ENCODE assay signal across 9 mouse cellular contexts in the genomic region with DNA sequence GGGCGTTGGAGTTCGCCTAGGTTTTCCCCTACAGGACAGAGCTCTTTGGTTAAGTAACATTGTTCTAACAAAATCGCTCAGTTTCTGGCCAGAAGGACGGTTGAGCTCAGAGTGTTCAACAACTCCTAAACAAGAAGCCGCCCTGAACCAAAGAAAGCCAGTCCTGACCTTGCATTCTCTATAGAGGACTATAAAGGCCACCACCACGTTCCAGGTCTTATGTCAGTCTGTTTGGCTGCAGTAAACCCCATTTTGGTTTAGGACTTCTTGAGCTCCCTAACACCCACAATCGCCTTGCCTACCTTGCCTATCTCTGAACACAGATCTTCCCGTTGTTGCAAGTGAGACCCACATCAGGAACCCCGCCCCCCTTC. TPM values are rescaled to one million over a fixed set of nuclear protein-coding genes. Genes with fewer than 3 reads are reported as not detected.
DNase-seq lines count a peak whose midpoint lies in the region; ATAC-seq lines count a peak whose summit lies in the region.
"Had no signal": no experiment of that assay in that cellular context is flagged by ENCODE, and none has a peak within 500 bp of the region (broad histone marks: within the 10 kb centered on the region; RNA-seq: fewer than 3 reads in every experiment).

No protein-coding gene starts in this region.

- no peaks in the 10 kb centered on the region for H3K9me3 ChIP-seq in kidney, embryonic 14.5 days (ENCODE audit: control insufficient read depth, low read length)
- no peaks in the 10 kb centered on the region for H3K9me3 ChIP-seq in embryonic facial prominence, embryonic 11.5 days (replicated peaks; ENCODE audit: control insufficient read depth, low read length)
- no peaks in the 10 kb centered on the region for H3K9me3 ChIP-seq in hindbrain, embryonic 15.5 days
- H3K9me3 ChIP-seq in midbrain, embryonic 14.5 days (ENCODE audit: control insufficient read depth, low read length) = 0 out of 2 replicates have a peak, but pooled peaks cover 3% of the 10 kb centered on the region

- peaks cover 13% of the 10 kb centered on the region; the same call in 1 of the 2 replicates for H3K27me3 ChIP-seq in kidney, embryonic 14.5 days (ENCODE audit: control insufficient read depth, insufficient read depth, low read length)
- no peaks in the 10 kb centered on the region; the same call in 1 of the 2 replicates for H3K27me3 ChIP-seq in embryonic facial prominence, embryonic 11.5 days (ENCODE audit: control insufficient read depth, insufficient read depth, low read length)
- 0 out of 2 replicates have a peak, but pooled peaks cover 2% of the 10 kb centered on the region for H3K27me3 ChIP-seq in hindbrain, embryonic 15.5 days
- H3K27me3 ChIP-seq in midbrain, embryonic 14.5 days (ENCODE audit: control insufficient read depth, insufficient read depth, low read length) = peaks cover 6% of the 10 kb centered on the region; the same call in 1 of the 2 replicates

- DNase-seq in kidney, postnatal 36 days = no peak
- no peak for DNase-seq in embryonic facial prominence, embryonic 11.5 days (ENCODE audit: low spot score)
- DNase-seq in midbrain, embryonic 14.5 days = no peak
- DNase-seq in layer of hippocampus, adult 9-10 months (ENCODE audit: low spot score) = no peak
- no peak for DNase-seq in left cerebral cortex, adult 9 months (ENCODE audit: low spot score in 2 of 2)

- no peaks in the 10 kb centered on the region for H3K36me3 ChIP-seq in kidney, embryonic 14.5 days (ENCODE audit: control insufficient read depth, insufficient read depth, low read length)
- H3K36me3 ChIP-seq in embryonic facial prominence, embryonic 11.5 days (replicated peaks; ENCODE audit: control insufficient read depth, insufficient read depth, low read depth, low read length) = no peaks in the 10 kb centered on the region
- H3K36me3 ChIP-seq in hindbrain, embryonic 15.5 days = no peaks in the 10 kb centered on the region
- H3K36me3 ChIP-seq in midbrain, embryonic 14.5 days (ENCODE audit: control insufficient read depth, insufficient read depth, low read length) = no peaks in the 10 kb centered on the region

- peak overlapping the region; percentile 45 for H3K4me3 ChIP-seq in kidney, embryonic 14.5 days (ENCODE audit: low read length)
- H3K4me3 ChIP-seq in embryonic facial prominence, embryonic 11.5 days (ENCODE audit: low read depth, low read length) = peak overlapping the region; percentile 39
- H3K4me3 ChIP-seq in hindbrain, embryonic 15.5 days = peak overlapping the region; percentile 51
- H3K4me3 ChIP-seq in midbrain, embryonic 14.5 days (replicated peaks; ENCODE audit: low read depth, low read length) = peak overlapping the region; percentile 50

- no peak overlapping the region for H3K27ac ChIP-seq in kidney, embryonic 14.5 days (ENCODE audit: low read depth, low read length)
- H3K27ac ChIP-seq in embryonic facial prominence, embryonic 11.5 days (replicated peaks; ENCODE audit: low read depth, low read length) = no peak overlapping the region
- no peak overlapping the region for H3K27ac ChIP-seq in hindbrain, embryonic 15.5 days (replicated peaks)
- H3K27ac ChIP-seq in midbrain, embryonic 14.5 days (replicated peaks; ENCODE audit: low read depth, low read length) = no peak overlapping the region

- 12% methylated on average over 9 of the region's 9 CpGs for WGBS in kidney, embryonic 14.5 days
- WGBS in embryonic facial prominence, embryonic 11.5 days = 15% methylated on average over 9 of the region's 9 CpGs
- WGBS in hindbrain, embryonic 15.5 days = 11% methylated on average over 9 of the region's 9 CpGs
- WGBS in midbrain, embryonic 14.5 days = 16% methylated on average over 9 of the region's 9 CpGs

- H3K9ac ChIP-seq in kidney, embryonic 14.5 days (ENCODE audit: low read depth, low read length) = no peak overlapping the region
- no peak overlapping the region; the same call in 1 of the 2 replicates for H3K9ac ChIP-seq in embryonic facial prominence, embryonic 11.5 days (replicated peaks; ENCODE audit: low read length)
- no peak overlapping the region for H3K9ac ChIP-seq in hindbrain, embryonic 15.5 days
- no peak overlapping the region; the same call in 1 of the 2 replicates for H3K9ac ChIP-seq in midbrain, embryonic 14.5 days (replicated peaks; ENCODE audit: low read length)

- no peaks in the 10 kb centered on the region for H3K4me1 ChIP-seq in kidney, embryonic 14.5 days (ENCODE audit: control insufficient read depth, insufficient read depth, low read length)
- H3K4me1 ChIP-seq in embryonic facial prominence, embryonic 11.5 days (ENCODE audit: control insufficient read depth, insufficient read depth, low read length) = no peaks in the 10 kb centered on the region
- H3K4me1 ChIP-seq in hindbrain, embryonic 15.5 days (replicated peaks) = peaks cover 7% of the 10 kb centered on the region
- H3K4me1 ChIP-seq in midbrain, embryonic 14.5 days (ENCODE audit: control insufficient read depth, insufficient read depth, low read length) = no peaks in the 10 kb centered on the region

- peak overlapping the region; percentile 91 for H3K4me2 ChIP-seq in kidney, embryonic 14.5 days (replicated peaks; ENCODE audit: low read depth, low read length)
- H3K4me2 ChIP-seq in embryonic facial prominence, embryonic 11.5 days (ENCODE audit: low read depth, low read length) = peak overlapping the region; percentile 91
- H3K4me2 ChIP-seq in hindbrain, embryonic 15.5 days = peak overlapping the region; percentile 94
- peak overlapping the region; percentile 94 for H3K4me2 ChIP-seq in midbrain, embryonic 14.5 days (ENCODE audit: low read length)

- no peak for ATAC-seq in kidney, embryonic 14.5 days (ENCODE audit: low FRiP score, low TSS enrichment)
- ATAC-seq in embryonic facial prominence, embryonic 11.5 days (replicated peaks; ENCODE audit: insufficient number of reproducible peaks, low FRiP score, low TSS enrichment, low read depth) = peak; percentile 20; the same call in 1 of the 2 replicates
- no peak; the same call in 1 of the 2 replicates for ATAC-seq in hindbrain, embryonic 15.5 days (ENCODE audit: low FRiP score, low read depth)
- no peak; the same call in 1 of the 2 replicates for ATAC-seq in midbrain, embryonic 14.5 days (ENCODE audit: low FRiP score, low TSS enrichment)
- no peak for ATAC-seq in monocyte, adult 5-6 weeks (replicated peaks; ENCODE audit: insufficient number of reproducible peaks, low FRiP score, low TSS enrichment, poor library complexity, severe bottlenecking)

RNA-seq across cellular contexts. Expression of a gene that starts 0.3 kb away (rescaled TPM):
- not detected in 2 replicates for polyA plus RNA-seq in kidney, embryonic 14.5 days (2014; fragmentation: Nextera tagmentation; extraction: Ambion mirVana)
- polyA plus RNA-seq in embryonic facial prominence, embryonic 11.5 days (2014; fragmentation: Nextera tagmentation; extraction: Ambion mirVana) = 0.17 TPM in 2 replicates
- 0.34 and 0.39 TPM in 2 replicates for polyA plus RNA-seq in hindbrain, embryonic 15.5 days (2015; fragmentation: Nextera tagmentation; extraction: Ambion mirVana)
- polyA plus RNA-seq in midbrain, embryonic 14.5 days (2014; fragmentation: Nextera tagmentation; extraction: Ambion mirVana) = 0.21 and 0.34 TPM in 2 replicates
- total RNA-seq in monocyte, adult 5-6 weeks (2017) = not detected in 3 replicates
- total RNA-seq: gastrocnemius, adult 8-10 months had no signal
